Mouse (Mus musculus) frontal cortex, adult 2 months (tissue): ENCODE measurements around the gene Rin3. TPM values are rescaled to one million over a fixed set of nuclear protein-coding genes. Genes with fewer than 3 reads are reported as not detected.

ENCODE experiments used
- polyA plus RNA-seq: library from polyadenylated mRNA; depleted of rRNA; stranded (reverse); fragments of >200 nt; gene quantifications from 2 replicates; pipeline ENCODE4 v1.2.3, GENCODE M21; 2012; rRNA removed

Rin3 gene
- polyA plus RNA-seq, 1 experiment, result 1.7 TPM

Other genes starting within 250 kb of the Rin3 start
- gene Slc24a4, start 154.3 kb upstream of the Rin3 start, polyA plus RNA-seq, result 15.0 and 17.6 TPM in 2 replicates
- gene Lgmn, start 156.8 kb downstream of the Rin3 start, polyA plus RNA-seq, result 110 and 121 TPM in 2 replicates
- 22.7 and 27.2 TPM in 2 replicates for gene Golga5, start 186.1 kb downstream of the Rin3 start, polyA plus RNA-seq